Comparison of ENCODE assay signal across 10 mouse cellular contexts in genomic region chr4:123616501-123616900, GRCm38 (mm10).
A peak's percentile ranks its signal among the peaks of the same experiment; 100 is the strongest.
DNase-seq lines count a peak whose midpoint lies in the region; ATAC-seq and TF ChIP-seq lines count a peak whose summit lies in the region.
"Had no signal": no experiment of that assay in that cellular context is flagged by ENCODE, and none has a peak within 500 bp of the region (broad histone marks: within the 10 kb centered on the region; RNA-seq: fewer than 3 reads in every experiment).

No protein-coding gene starts in this region.

- peak; percentile 40; the same call in 1 of the 2 replicates for ATAC-seq in G1E (ENCODE audit: extremely low read depth, insufficient number of reproducible peaks, low FRiP score, poor library complexity, severe bottlenecking)
- peak; percentile 63; the same call in 1 of the 2 replicates for ATAC-seq in heart, embryonic 16.5 days (replicated peaks; ENCODE audit: extremely low read depth, insufficient read depth, low FRiP score)

- no peaks in the 10 kb centered on the region for H3K27me3 ChIP-seq in heart, embryonic 10.5 days (ENCODE audit: insufficient read depth, poor library complexity, severe bottlenecking)
- peaks cover 2% of the 10 kb centered on the region; the same call in 1 of the 2 replicates for H3K27me3 ChIP-seq in G1E (ENCODE audit: insufficient read depth, low read length)
- no peaks in the 10 kb centered on the region for H3K27me3 ChIP-seq in heart, embryonic 16.5 days (ENCODE audit: control insufficient read depth, insufficient read depth, low read length)

- H3K4me2 ChIP-seq in heart, embryonic 16.5 days (ENCODE audit: low read depth, low read length): no peak overlapping the region
- H3K4me2 ChIP-seq: liver, embryonic 11.5 days had no signal

- no peaks in the 10 kb centered on the region for H3K36me3 ChIP-seq in heart, embryonic 10.5 days
- no peaks in the 10 kb centered on the region for H3K36me3 ChIP-seq in G1E (replicated peaks)
- H3K36me3 ChIP-seq in heart, embryonic 16.5 days (ENCODE audit: control insufficient read depth, insufficient read depth): no peaks in the 10 kb centered on the region

- no peaks in the 10 kb centered on the region for H3K9me3 ChIP-seq in heart, embryonic 10.5 days
- no peaks in the 10 kb centered on the region for H3K9me3 ChIP-seq in G1E (replicated peaks)
- peaks cover 5% of the 10 kb centered on the region; the same call in 1 of the 2 replicates for H3K9me3 ChIP-seq in heart, embryonic 16.5 days (replicated peaks; ENCODE audit: control insufficient read depth, low read length)

- no peak for DNase-seq in heart, embryonic 10.5 days (ENCODE audit: low spot score)
- no peak for DNase-seq in heart, adult 18-20 months
- DNase-seq in layer of hippocampus, adult 9-11 months: peak; percentile 44
- DNase-seq in layer of hippocampus, postnatal 10 days (ENCODE audit: low spot score in 2 of 2): no peak
- DNase-seq in G1E (ENCODE audit: low spot score): no peak
- no peak for DNase-seq in gastrocnemius, adult 18-20 months (ENCODE audit: low spot score)
- DNase-seq in gastrocnemius, postnatal 36 days: no peak
- DNase-seq: cerebellum, adult 11-12 months had no signal

- intact Hi-C loops in gastrocnemius, postnatal 36 days (cut with DNase I): no loop called here

- H3K4me3 ChIP-seq in heart, embryonic 10.5 days: no peak overlapping the region
- H3K4me3 ChIP-seq in G1E (ENCODE audit: low read depth, low read length): no peak overlapping the region
- no peak overlapping the region for H3K4me3 ChIP-seq in heart, embryonic 16.5 days (ENCODE audit: low read length)

- peaks cover 45% of the 10 kb centered on the region for H3K4me1 ChIP-seq in heart, embryonic 10.5 days
- H3K4me1 ChIP-seq in G1E (ENCODE audit: insufficient read depth, low read depth, low read length): no peaks in the 10 kb centered on the region; the same call in 1 of the 2 replicates
- H3K4me1 ChIP-seq in heart, embryonic 16.5 days (ENCODE audit: control insufficient read depth, insufficient read depth, low read length): peaks cover 28% of the 10 kb centered on the region

- peak overlapping the region; percentile 84; the same call in 1 of the 2 replicates for H3K27ac ChIP-seq in heart, embryonic 10.5 days
- peak overlapping the region; percentile 74 for H3K27ac ChIP-seq in heart, embryonic 16.5 days (ENCODE audit: low read length)

- no peak overlapping the region; the same call in 1 of the 2 replicates for H3K9ac ChIP-seq in heart, embryonic 16.5 days (ENCODE audit: low read length)

- TF ChIP-seq CTCF in G1E (IDR thresholded peaks at IDR 0.05; ENCODE audit: low read depth, low read length): no peak
